Mouse (Mus musculus): ENCODE results near the gene Ppef1. TPM values are rescaled to one million over a fixed set of nuclear protein-coding genes. Genes with fewer than 3 reads are reported as not detected.

Ppef1 gene
- polyA plus RNA-seq, 2 experiments: not detected

GRCm38 (mm10) chrX:160699171-160699570 lies 36.4 kb downstream of the Ppef1 start:
- ATAC-seq (ENCODE audit: insufficient read depth): no peak

GRCm38 (mm10) chrX:160691559-160691958 lies 44.0 kb downstream of the Ppef1 start:
- Histone ChIP-seq H3K4me3 (ENCODE audit: insufficient read depth in 1 of 2, low read depth in 2 of 2, low read length in 2 of 2) (no peak overlapping the region), H3K36me3 (replicated peaks; ENCODE audit: control insufficient read depth, insufficient read depth, low read depth) (no peaks in the 10 kb centered on the region), H3K27me3 (ENCODE audit: control insufficient read depth, insufficient read depth, low read length) (no peaks in the 10 kb centered on the region), H3K27ac (no peak overlapping the region), H3K9me3 (ENCODE audit: control insufficient read depth, low read length) (no peaks in the 10 kb centered on the region), H3K9ac (replicated peaks) (no peak overlapping the region), H3K4me1 (replicated peaks; ENCODE audit: control insufficient read depth in 2 of 2, insufficient read depth in 2 of 2, low read length in 1 of 2) (no peaks in the 10 kb centered on the region), H3K4me2 (ENCODE audit: low read depth) (no peak overlapping the region)
- TF ChIP-seq CTCF (IDR thresholded peaks at IDR 0.05; ENCODE audit: low read depth) (no peak), EP300 (IDR thresholded peaks at IDR 0.05; ENCODE audit: low read depth) (no peak)
- ATAC-seq (ENCODE audit: insufficient read depth) (no peak), DNase-seq (ENCODE audit: low read depth in 3 of 3, low spot score in 3 of 3) (no peak)
- WGBS (ENCODE audit: insufficient replicate concordance): 46% methylated on average over 3 of the region's 3 CpGs

More at GRCm38 (mm10) chrX:160699171-160699570, 36.4 kb downstream of the Ppef1 start:
- H3K4me3 ChIP-seq (ENCODE audit: insufficient read depth in 1 of 2, low read depth in 2 of 2, low read length in 2 of 2): no peak overlapping the region
- TF ChIP-seq CTCF (IDR thresholded peaks at IDR 0.05; ENCODE audit: low read depth) (no peak), EP300 (IDR thresholded peaks at IDR 0.05; ENCODE audit: low read depth) (no peak)
- no peak overlapping the region for H3K4me2 ChIP-seq (ENCODE audit: low read depth)
- H3K4me1 ChIP-seq (replicated peaks; ENCODE audit: control insufficient read depth in 2 of 2, insufficient read depth in 2 of 2, low read length in 1 of 2): no peaks in the 10 kb centered on the region
- H3K27ac ChIP-seq: no peak overlapping the region
- H3K9me3 ChIP-seq (ENCODE audit: control insufficient read depth, low read length): no peaks in the 10 kb centered on the region
- DNase-seq (ENCODE audit: low read depth in 3 of 3, low spot score in 3 of 3): no peak
- no peaks in the 10 kb centered on the region for H3K36me3 ChIP-seq (replicated peaks; ENCODE audit: control insufficient read depth, insufficient read depth, low read depth)
- no peak overlapping the region for H3K9ac ChIP-seq (replicated peaks)
- no peaks in the 10 kb centered on the region for H3K27me3 ChIP-seq (ENCODE audit: control insufficient read depth, insufficient read depth, low read length)
- 14% methylated on average over 1 of the region's 1 CpGs for WGBS (ENCODE audit: insufficient replicate concordance)

GRCm38 (mm10) chrX:160690094-160690493 lies 45.5 kb downstream of the Ppef1 start:
- no peak for TF ChIP-seq EP300 (IDR thresholded peaks at IDR 0.05; ENCODE audit: low read depth)
- no peak for TF ChIP-seq CTCF (IDR thresholded peaks at IDR 0.05; ENCODE audit: low read depth)
- WGBS (ENCODE audit: insufficient replicate concordance): 72% methylated on average over 2 of the region's 2 CpGs

GRCm38 (mm10) chrX:160669992-160670391 lies 65.6 kb downstream of the Ppef1 start:
- H3K4me2 ChIP-seq (ENCODE audit: low read depth): no peak overlapping the region
- WGBS (ENCODE audit: insufficient replicate concordance): 47% methylated on average over 1 of the region's 1 CpGs
- no peak for ATAC-seq (ENCODE audit: insufficient read depth)

More at GRCm38 (mm10) chrX:160690094-160690493, 45.5 kb downstream of the Ppef1 start:
- Histone ChIP-seq H3K4me1 (replicated peaks; ENCODE audit: control insufficient read depth in 2 of 2, insufficient read depth in 2 of 2, low read length in 1 of 2) (no peaks in the 10 kb centered on the region), H3K27me3 (ENCODE audit: control insufficient read depth, insufficient read depth, low read length) (no peaks in the 10 kb centered on the region), H3K4me3 (ENCODE audit: insufficient read depth in 1 of 2, low read depth in 2 of 2, low read length in 2 of 2) (no peak overlapping the region), H3K9ac (replicated peaks) (no peak overlapping the region), H3K27ac (no peak overlapping the region), H3K9me3 (ENCODE audit: control insufficient read depth, low read length) (no peaks in the 10 kb centered on the region), H3K4me2 (ENCODE audit: low read depth) (no peak overlapping the region), H3K36me3 (replicated peaks; ENCODE audit: control insufficient read depth, insufficient read depth, low read depth) (no peaks in the 10 kb centered on the region)
- DNase-seq (ENCODE audit: low read depth in 3 of 3, low spot score in 3 of 3): no peak
- no peak for ATAC-seq (ENCODE audit: insufficient read depth)

GRCm38 (mm10) chrX:160610882-160611644 lies 124.5 kb downstream of the Ppef1 start:
- Histone ChIP-seq H3K4me3 (ENCODE audit: insufficient read depth in 1 of 2, low read depth in 2 of 2, low read length in 2 of 2) (no peak overlapping the region), H3K27me3 (ENCODE audit: control insufficient read depth, insufficient read depth, low read length) (no peaks in the 10 kb centered on the region), H3K27ac (no peak overlapping the region), H3K9me3 (ENCODE audit: control insufficient read depth, low read length) (no peaks in the 10 kb centered on the region), H3K4me1 (replicated peaks; ENCODE audit: control insufficient read depth in 2 of 2, insufficient read depth in 2 of 2, low read length in 1 of 2) (no peaks in the 10 kb centered on the region), H3K4me2 (ENCODE audit: low read depth) (no peak overlapping the region), H3K9ac (replicated peaks) (no peak overlapping the region), H3K36me3 (replicated peaks; ENCODE audit: control insufficient read depth, insufficient read depth, low read depth) (no peaks in the 10 kb centered on the region)
- DNase-seq (ENCODE audit: low read depth in 3 of 3, low spot score in 3 of 3) (no peak), ATAC-seq (ENCODE audit: insufficient read depth) (no peak)
- no peak for TF ChIP-seq EP300 (IDR thresholded peaks at IDR 0.05; ENCODE audit: low read depth)
- no peak for TF ChIP-seq CTCF (IDR thresholded peaks at IDR 0.05; ENCODE audit: low read depth)
- 38% methylated on average over 4 of the region's 4 CpGs for WGBS (ENCODE audit: insufficient replicate concordance)

More at GRCm38 (mm10) chrX:160669992-160670391, 65.6 kb downstream of the Ppef1 start:
- TF ChIP-seq CTCF (IDR thresholded peaks at IDR 0.05; ENCODE audit: low read depth) (no peak), EP300 (IDR thresholded peaks at IDR 0.05; ENCODE audit: low read depth) (no peak)
- DNase-seq (ENCODE audit: low read depth in 3 of 3, low spot score in 3 of 3): no peak
- no peak overlapping the region for H3K27ac ChIP-seq
- no peaks in the 10 kb centered on the region for H3K4me1 ChIP-seq (replicated peaks; ENCODE audit: control insufficient read depth in 2 of 2, insufficient read depth in 2 of 2, low read length in 1 of 2)
- H3K27me3 ChIP-seq (ENCODE audit: control insufficient read depth, insufficient read depth, low read length): no peaks in the 10 kb centered on the region
- H3K9ac ChIP-seq (replicated peaks): no peak overlapping the region
- no peaks in the 10 kb centered on the region for H3K36me3 ChIP-seq (replicated peaks; ENCODE audit: control insufficient read depth, insufficient read depth, low read depth)
- no peak overlapping the region for H3K4me3 ChIP-seq (ENCODE audit: insufficient read depth in 1 of 2, low read depth in 2 of 2, low read length in 2 of 2)
- H3K9me3 ChIP-seq (ENCODE audit: control insufficient read depth, low read length): no peaks in the 10 kb centered on the region
